Mouse (Mus musculus) heart, adult 2 months (tissue): ENCODE measurements around the gene Gm47969.

Experiments
- CTCF ChIP-seq: fragments of 200-600 bp; IDR thresholded peaks from 2 replicates; pipeline ENCODE4 v1.8.1; 2022; ENCODE audit warnings: antibody characterized with exemption, mild to moderate bottlenecking, moderate library complexity
- EP300 ChIP-seq: fragments of 200-500 bp; IDR thresholded peaks from 2 replicates; pipeline ENCODE4 v1.6.1; 2011; ENCODE audit warnings: low read depth, low read length, control low read depth; ENCODE audit not compliant: insufficient read depth
- POLR2A ChIP-seq: fragments of 200-500 bp; IDR thresholded peaks from 2 replicates; pipeline ENCODE4 v1.6.1; 2011; ENCODE audit warnings: mild to moderate bottlenecking, low read depth, low read length, control low read depth; ENCODE audit not compliant: insufficient read depth

- TF ChIP-seq CTCF, result no peak
- TF ChIP-seq POLR2A, result no peak
- TF ChIP-seq EP300, result no peak
These were observed 10.2 kb upstream of the Gm47969 start for GRCm38 (mm10) chr1:83034509-83034908.
